Mouse (Mus musculus): ENCODE results near the gene Gm20696. TPM values are rescaled to one million over a fixed set of nuclear protein-coding genes. Genes with fewer than 3 reads are reported as not detected.

Gm20696 gene
- polyA plus RNA-seq, 1 experiment: not detected

DNA sequence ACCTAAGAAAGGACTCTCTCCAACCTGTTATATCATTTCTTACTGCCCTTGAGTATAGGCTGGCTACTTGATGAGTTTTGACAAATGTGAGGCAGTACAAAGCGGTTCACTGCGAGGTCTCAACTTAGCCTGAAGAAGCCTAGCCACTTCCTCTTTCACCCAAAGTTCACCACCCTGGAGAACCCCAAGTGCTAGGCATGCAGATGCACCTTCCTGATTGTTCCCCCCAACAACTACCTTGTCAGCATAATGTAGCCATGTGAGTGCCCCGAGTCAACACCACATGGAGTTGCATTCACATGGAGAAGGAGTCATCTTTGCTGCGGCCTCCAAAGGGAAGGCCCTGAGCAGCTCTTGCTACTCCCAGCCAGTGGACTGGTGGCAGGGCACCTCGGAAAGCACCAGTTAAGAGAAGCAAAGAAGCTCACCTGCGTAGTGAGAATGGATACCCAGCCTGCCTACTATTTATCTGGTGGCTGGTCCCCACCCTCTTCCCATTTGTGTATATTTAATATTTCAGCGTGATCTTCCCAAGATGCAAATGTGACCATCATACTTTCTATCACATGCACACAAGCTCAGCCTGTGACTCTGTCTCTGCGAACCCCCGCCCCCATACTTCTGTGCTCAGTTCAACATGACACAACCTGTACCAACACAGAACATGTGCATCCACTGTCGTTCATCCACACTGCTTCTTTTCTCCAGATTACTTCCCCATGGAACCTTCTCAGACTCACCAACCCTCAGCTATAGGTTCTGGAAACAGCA, 424.8 kb downstream of the Gm20696 start:
- Histone ChIP-seq H3K27me3 (ENCODE audit: control insufficient read depth) (no peaks in the 10 kb centered on the region), H3K4me3 (replicated peaks) (no peak overlapping the region), H3K36me3 (ENCODE audit: control insufficient read depth) (no peaks in the 10 kb centered on the region), H3K9me3 (ENCODE audit: control insufficient read depth, low read length) (no peaks in the 10 kb centered on the region), H3K4me1 (ENCODE audit: control insufficient read depth) (no peaks in the 10 kb centered on the region)
- TF ChIP-seq TAL1 (IDR thresholded peaks at IDR 0.05; ENCODE audit: low read length) (no peak), GATA1 (IDR thresholded peaks at IDR 0.05; ENCODE audit: low read length) (no peak)

DNA sequence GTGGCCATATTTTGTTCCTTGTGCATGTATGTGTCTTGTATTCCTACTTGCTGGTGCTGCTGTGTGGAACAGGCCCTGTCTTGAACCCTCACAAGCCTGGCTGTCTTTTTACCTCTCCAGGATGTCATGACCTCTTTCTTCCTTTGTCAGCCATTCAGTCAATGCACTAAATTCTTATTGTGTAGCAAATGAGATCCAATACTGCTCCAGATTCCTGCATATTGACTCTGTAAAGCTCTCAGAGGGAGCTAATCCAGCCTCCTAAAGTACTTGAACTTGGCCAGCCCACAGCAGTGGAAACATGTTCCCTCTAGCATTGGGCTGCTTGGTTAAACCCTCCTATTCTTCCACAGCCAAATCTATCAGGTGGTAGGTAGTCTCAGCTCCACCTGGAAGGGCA, 425.8 kb downstream of the Gm20696 start:
- Histone ChIP-seq H3K4me1 (ENCODE audit: control insufficient read depth) (no peaks in the 10 kb centered on the region), H3K27me3 (ENCODE audit: control insufficient read depth) (no peaks in the 10 kb centered on the region), H3K4me3 (replicated peaks) (no peak overlapping the region), H3K9me3 (ENCODE audit: control insufficient read depth, low read length) (no peaks in the 10 kb centered on the region), H3K36me3 (ENCODE audit: control insufficient read depth) (no peaks in the 10 kb centered on the region)
- TF ChIP-seq GATA1 (IDR thresholded peaks at IDR 0.05; ENCODE audit: low read length): no peak
- no peak for TF ChIP-seq TAL1 (IDR thresholded peaks at IDR 0.05; ENCODE audit: low read length)

DNA sequence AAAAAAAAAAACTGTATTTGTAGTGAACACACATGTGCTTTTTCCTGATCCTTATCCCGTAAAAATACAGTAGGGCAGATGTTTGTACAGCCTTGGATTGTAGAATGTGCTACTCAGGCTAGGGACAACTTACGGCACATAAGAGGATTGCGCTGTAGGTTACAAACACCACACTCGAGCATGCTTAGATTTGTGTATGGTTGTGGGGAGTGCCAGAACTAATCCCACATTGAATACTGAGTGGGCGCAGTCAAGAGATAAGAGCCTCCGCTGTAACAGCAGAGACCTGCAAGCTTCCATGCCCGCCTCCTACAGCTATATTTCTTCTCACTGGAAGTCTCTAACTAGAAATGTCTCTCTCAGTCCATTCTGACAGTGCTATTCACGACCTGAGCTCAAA, 431.0 kb downstream of the Gm20696 start:
- TF ChIP-seq GATA1 (IDR thresholded peaks at IDR 0.05; ENCODE audit: low read length) (no peak), TAL1 (IDR thresholded peaks at IDR 0.05; ENCODE audit: low read length) (no peak)
- H3K9me3 ChIP-seq (ENCODE audit: control insufficient read depth, low read length): no peaks in the 10 kb centered on the region
- no peaks in the 10 kb centered on the region for H3K36me3 ChIP-seq (ENCODE audit: control insufficient read depth)
- no peaks in the 10 kb centered on the region for H3K27me3 ChIP-seq (ENCODE audit: control insufficient read depth)
- H3K4me1 ChIP-seq (ENCODE audit: control insufficient read depth): no peaks in the 10 kb centered on the region
- H3K4me3 ChIP-seq (replicated peaks): no peak overlapping the region

DNA sequence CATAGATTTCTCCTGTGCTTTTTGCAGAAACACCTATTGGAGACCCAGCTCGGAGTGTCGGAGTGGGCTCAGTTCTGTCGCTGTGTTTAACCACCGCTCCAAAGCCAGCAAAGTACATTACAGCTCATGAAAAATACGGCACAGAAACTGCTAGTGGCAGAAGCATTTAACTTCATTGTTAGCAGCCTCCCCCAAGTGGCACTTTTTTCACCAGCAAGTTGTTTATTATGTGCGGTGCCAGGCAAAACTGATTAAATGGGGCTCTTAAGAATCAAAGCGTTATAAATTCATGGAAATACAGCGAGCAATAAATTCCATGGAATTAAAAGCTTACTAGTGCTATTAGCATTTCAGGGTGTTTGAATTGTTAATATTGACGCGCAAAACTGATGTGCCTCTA, 433.2 kb downstream of the Gm20696 start:
- Histone ChIP-seq H3K4me1 (ENCODE audit: control insufficient read depth) (no peaks in the 10 kb centered on the region), H3K27me3 (ENCODE audit: control insufficient read depth) (no peaks in the 10 kb centered on the region), H3K9me3 (ENCODE audit: control insufficient read depth, low read length) (no peaks in the 10 kb centered on the region), H3K4me3 (replicated peaks) (no peak overlapping the region), H3K36me3 (ENCODE audit: control insufficient read depth) (no peaks in the 10 kb centered on the region)
- TF ChIP-seq TAL1 (IDR thresholded peaks at IDR 0.05; ENCODE audit: low read length) (no peak), GATA1 (IDR thresholded peaks at IDR 0.05; ENCODE audit: low read length) (no peak)

DNA sequence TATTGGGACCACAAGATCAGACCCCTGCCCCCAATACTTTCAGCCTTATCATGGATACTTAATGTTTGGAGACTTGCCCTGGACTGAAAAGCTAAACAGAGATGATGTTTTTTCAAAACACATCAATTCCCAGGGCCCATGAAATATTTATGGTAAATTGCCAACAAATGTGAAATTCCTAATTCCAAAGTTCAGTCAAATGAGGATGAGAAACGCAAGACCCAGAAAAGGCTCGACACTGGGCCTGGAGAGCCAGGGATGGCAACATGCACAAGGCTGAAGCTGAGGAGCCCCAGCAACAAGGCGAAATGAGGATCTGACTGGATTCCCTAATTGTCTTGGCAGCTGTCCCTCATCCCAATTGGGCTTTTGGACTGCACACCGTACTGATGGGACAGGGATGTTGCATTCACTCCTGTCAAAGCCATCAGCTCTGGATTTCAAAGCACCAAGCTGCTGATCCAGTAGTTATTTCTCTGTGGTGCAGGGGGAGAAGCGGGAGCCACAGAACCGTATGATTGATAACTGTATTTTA, 438.2 kb downstream of the Gm20696 start:
- no peak for TF ChIP-seq TAL1 (IDR thresholded peaks at IDR 0.05; ENCODE audit: low read length)
- no peak for TF ChIP-seq GATA1 (IDR thresholded peaks at IDR 0.05; ENCODE audit: low read length)
- Histone ChIP-seq H3K36me3 (ENCODE audit: control insufficient read depth) (no peaks in the 10 kb centered on the region), H3K9me3 (ENCODE audit: control insufficient read depth, low read length) (no peaks in the 10 kb centered on the region), H3K4me3 (replicated peaks) (no peak overlapping the region), H3K27me3 (ENCODE audit: control insufficient read depth) (no peaks in the 10 kb centered on the region), H3K4me1 (ENCODE audit: control insufficient read depth) (no peaks in the 10 kb centered on the region)

DNA sequence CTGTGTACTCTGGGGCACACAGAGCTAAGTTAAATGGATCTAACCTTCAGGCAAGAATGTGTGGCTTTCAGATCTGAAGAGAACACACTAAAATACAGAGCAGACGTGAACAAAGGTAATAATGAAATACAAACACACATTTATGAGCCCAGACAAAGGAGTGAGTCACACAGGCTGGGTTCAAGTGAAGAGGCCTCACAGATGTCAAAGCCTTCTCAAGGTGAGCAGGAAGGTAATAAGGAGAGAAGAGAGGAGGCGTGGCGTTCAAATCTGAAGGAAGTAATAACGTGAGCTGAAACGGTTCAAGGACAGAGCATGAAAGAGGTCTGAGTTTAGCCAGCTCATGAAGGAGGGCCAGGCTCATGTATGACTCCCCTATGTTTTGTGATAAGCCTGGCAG, 445.4 kb downstream of the Gm20696 start:
- no peak for TF ChIP-seq GATA1 (IDR thresholded peaks at IDR 0.05; ENCODE audit: low read length)
- TF ChIP-seq TAL1 (IDR thresholded peaks at IDR 0.05; ENCODE audit: low read length): no peak
- Histone ChIP-seq H3K36me3 (ENCODE audit: control insufficient read depth) (no peaks in the 10 kb centered on the region), H3K4me3 (replicated peaks) (no peak overlapping the region), H3K9me3 (ENCODE audit: control insufficient read depth, low read length) (no peaks in the 10 kb centered on the region), H3K4me1 (ENCODE audit: control insufficient read depth) (no peaks in the 10 kb centered on the region), H3K27me3 (ENCODE audit: control insufficient read depth) (no peaks in the 10 kb centered on the region)

DNA sequence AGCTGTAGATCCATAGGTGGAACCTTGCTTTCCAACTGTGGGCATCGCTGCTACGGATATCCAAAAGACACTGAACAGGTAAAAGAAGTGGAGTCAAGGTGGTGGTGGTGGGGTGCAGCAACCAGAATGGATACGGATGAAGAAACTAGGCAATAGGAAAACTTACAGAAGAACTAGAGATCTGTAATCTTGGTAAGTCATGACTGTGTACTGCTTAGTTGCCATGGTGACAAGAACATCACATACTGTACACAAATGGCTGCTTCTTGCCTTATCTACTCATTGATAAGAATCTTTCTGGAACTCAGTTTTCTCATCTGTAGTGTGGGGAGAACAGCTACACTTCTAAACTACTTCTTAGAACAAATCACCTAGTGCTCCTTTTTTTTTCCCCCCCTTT, 446.1 kb downstream of the Gm20696 start:
- H3K4me1 ChIP-seq (ENCODE audit: control insufficient read depth): no peaks in the 10 kb centered on the region
- TF ChIP-seq GATA1 (IDR thresholded peaks at IDR 0.05; ENCODE audit: low read length): no peak
- no peak for TF ChIP-seq TAL1 (IDR thresholded peaks at IDR 0.05; ENCODE audit: low read length)
- H3K9me3 ChIP-seq (ENCODE audit: control insufficient read depth, low read length): no peaks in the 10 kb centered on the region
- H3K4me3 ChIP-seq (replicated peaks): no peak overlapping the region
- no peaks in the 10 kb centered on the region for H3K36me3 ChIP-seq (ENCODE audit: control insufficient read depth)
- no peaks in the 10 kb centered on the region for H3K27me3 ChIP-seq (ENCODE audit: control insufficient read depth)

DNA sequence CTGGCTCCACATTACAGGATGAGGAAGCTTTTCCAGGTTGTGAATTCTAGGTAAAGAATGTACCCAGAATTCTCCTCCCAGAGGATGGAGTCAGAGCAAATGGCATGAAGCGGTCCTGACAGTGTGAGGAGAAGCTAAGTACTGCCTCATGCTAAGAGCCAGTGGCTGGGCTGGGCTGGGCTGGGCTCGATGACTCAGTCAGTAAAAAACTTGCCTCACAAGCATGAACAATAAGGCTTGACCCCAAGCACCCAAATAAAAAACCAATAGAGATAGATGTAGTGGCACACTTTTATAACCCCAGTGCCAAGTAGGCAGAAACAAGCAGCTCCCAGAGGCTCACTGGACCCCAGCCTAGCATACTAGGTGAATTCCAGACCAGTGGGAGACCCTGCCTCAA, 448.8 kb downstream of the Gm20696 start:
- Histone ChIP-seq H3K4me3 (replicated peaks) (no peak overlapping the region), H3K27me3 (ENCODE audit: control insufficient read depth) (no peaks in the 10 kb centered on the region), H3K9me3 (ENCODE audit: control insufficient read depth, low read length) (no peaks in the 10 kb centered on the region), H3K4me1 (ENCODE audit: control insufficient read depth) (no peaks in the 10 kb centered on the region), H3K36me3 (ENCODE audit: control insufficient read depth) (no peaks in the 10 kb centered on the region)
- TF ChIP-seq TAL1 (IDR thresholded peaks at IDR 0.05; ENCODE audit: low read length) (no peak), GATA1 (IDR thresholded peaks at IDR 0.05; ENCODE audit: low read length) (no peak)

DNA sequence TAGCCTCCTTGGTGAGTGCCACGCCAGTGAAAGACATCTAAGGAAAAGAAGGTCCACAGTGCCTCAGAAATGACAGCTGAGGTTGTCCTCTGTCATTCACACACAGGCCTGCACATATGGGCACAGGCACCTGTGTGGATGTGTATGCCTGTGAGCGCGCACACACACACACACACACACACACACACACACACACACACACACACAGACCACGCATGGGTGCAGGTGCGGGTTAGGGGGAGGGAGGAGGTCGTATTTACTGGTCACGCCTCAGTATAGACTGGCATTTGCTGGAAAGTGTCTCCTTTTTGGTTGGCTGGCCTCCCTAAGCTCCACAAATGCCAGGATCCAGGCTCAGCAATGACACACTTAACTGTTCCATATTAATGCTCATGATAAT, 449.4 kb downstream of the Gm20696 start:
- Histone ChIP-seq H3K4me1 (ENCODE audit: control insufficient read depth) (no peaks in the 10 kb centered on the region), H3K27me3 (ENCODE audit: control insufficient read depth) (no peaks in the 10 kb centered on the region), H3K4me3 (replicated peaks) (no peak overlapping the region), H3K36me3 (ENCODE audit: control insufficient read depth) (no peaks in the 10 kb centered on the region), H3K9me3 (ENCODE audit: control insufficient read depth, low read length) (no peaks in the 10 kb centered on the region)
- TF ChIP-seq GATA1 (IDR thresholded peaks at IDR 0.05; ENCODE audit: low read length) (no peak), TAL1 (IDR thresholded peaks at IDR 0.05; ENCODE audit: low read length) (no peak)
